Mouse (Mus musculus) thymus, postnatal 10 days (tissue): ENCODE measurements around the gene Taar8c.
"Not testable (repeated sequence)": the region's sequence is repeated elsewhere in the genome, so short reads cannot be mapped to it uniquely, and the experiment has no call there.

Experiments
- DNase-seq, 2 experiments: peaks; one replicate each; pipeline ENCODE4 v3.0.0; 2021; ENCODE audit warnings: low spot score in 2 of 2

The Taar8c gene

GRCm38 (mm10) chr10:24074751-24075150 is 27.0 kb downstream of the Taar8c start:
- not testable (repeated sequence) for DNase-seq

GRCm38 (mm10) chr10:24058986-24059385 is 42.7 kb downstream of the Taar8c start:
- DNase-seq: no peak

- no peak for DNase-seq
Observed at GRCm38 (mm10) chr10:24052039-24052438, 49.7 kb downstream of the Taar8c start.
